Mouse (Mus musculus) embryonic facial prominence, embryonic 13.5 days (tissue): ENCODE data around the gene Nav1. TPM values are rescaled to one million over a fixed set of nuclear protein-coding genes. Genes with fewer than 3 reads are reported as not detected.

Experiments used
- ATAC-seq: fragments of 200-750 bp; cut with Nextera tagmentation; 2 replicates; pipeline ENCODE4 v1.8.0; 2017; ENCODE audit warnings: low read depth; ENCODE audit not compliant: insufficient number of reproducible peaks, insufficient read depth, low FRiP score, low TSS enrichment
- H3K27ac ChIP-seq: fragments of 300-500 bp; sonication (generic); 2 replicates; pipeline ENCODE4 v1.5.1; 2015; ENCODE audit warnings: moderate library complexity, mild to moderate bottlenecking, inconsistent platforms
- H3K27me3 ChIP-seq: fragments of 300-500 bp; sonication (generic); 2 replicates; pipeline ENCODE4 v1.6.1; 2015; ENCODE audit warnings: mild to moderate bottlenecking, inconsistent platforms
- H3K36me3 ChIP-seq: fragments of 300-500 bp; sonication (generic); 2 replicates; pipeline ENCODE4 v1.6.1; 2015; ENCODE audit warnings: mild to moderate bottlenecking, inconsistent platforms
- H3K4me1 ChIP-seq: fragments of 300-500 bp; sonication (generic); 2 replicates; pipeline ENCODE4 v1.6.1; 2015; ENCODE audit warnings: inconsistent platforms
- H3K4me2 ChIP-seq: fragments of 300-500 bp; sonication (generic); 2 replicates; pipeline ENCODE4 v1.6.1; 2015; ENCODE audit warnings: moderate library complexity, mild to moderate bottlenecking, inconsistent platforms
- H3K4me3 ChIP-seq: fragments of 300-500 bp; sonication (generic); 2 replicates; pipeline ENCODE4 v1.5.1; 2015; ENCODE audit warnings: mild to moderate bottlenecking, inconsistent platforms
- H3K9ac ChIP-seq: fragments of 300-500 bp; sonication (generic); 2 replicates; pipeline ENCODE4 v1.6.1; 2015; ENCODE audit warnings: mild to moderate bottlenecking, inconsistent platforms
- H3K9me3 ChIP-seq: fragments of 300-500 bp; sonication (generic); 2 replicates; pipeline ENCODE4 v1.6.1; 2016; ENCODE audit warnings: inconsistent platforms
- WGBS: fragments of 180-500 bp; shearing (Covaris S2); methylation state at CpG from one replicate; pipeline ENCODE4 v1.1.7; 2015; ENCODE audit warnings: mixed read lengths; 5-methylcytosine and 5-hydroxymethylcytosine counted together
- polyA plus RNA-seq: library from polyadenylated mRNA; unstranded; fragments of >200 nt; fragmentation: Nextera tagmentation; extraction: Ambion mirVana; gene quantifications from 2 replicates; pipeline ENCODE4 v1.2.1, GENCODE M21; 2015

Gene Nav1
- polyA plus RNA-seq, 1 experiment from 2014 or later, result 11.6 TPM

- no peak for ATAC-seq
- 78% methylated on average over 4 of the region's 4 CpGs for WGBS
- no peaks in the 10 kb centered on the region for H3K9me3 ChIP-seq
Observed at GRCm38 (mm10) chr1:135633478-135633877, 26.4 kb upstream of the Nav1 start.

GRCm38 (mm10) chr1:135632199-135632598, 25.1 kb upstream of the Nav1 start:
- Histone ChIP-seq H3K4me3 (no peak overlapping the region), H3K9me3 (no peaks in the 10 kb centered on the region), H3K4me2 (no peak overlapping the region), H3K27ac (no peak overlapping the region), H3K9ac (no peak overlapping the region), H3K4me1 (peaks cover 30% of the 10 kb centered on the region), H3K36me3 (no peaks in the 10 kb centered on the region), H3K27me3 (no peaks in the 10 kb centered on the region)
- WGBS, result 71% methylated on average over 1 of the region's 1 CpGs
- no peak for ATAC-seq

More at GRCm38 (mm10) chr1:135633478-135633877, 26.4 kb upstream of the Nav1 start:
- Histone ChIP-seq H3K36me3 (no peaks in the 10 kb centered on the region), H3K27me3 (no peaks in the 10 kb centered on the region), H3K4me3 (no peak overlapping the region), H3K9ac (no peak overlapping the region), H3K4me2 (no peak overlapping the region), H3K4me1 (peaks cover 30% of the 10 kb centered on the region), H3K27ac (no peak overlapping the region)

GRCm38 (mm10) chr1:135631515-135631914, 24.4 kb upstream of the Nav1 start:
- ATAC-seq, result no peak
- WGBS, result 42% methylated on average over 8 of the region's 8 CpGs
- H3K36me3 ChIP-seq, result no peaks in the 10 kb centered on the region
- no peak overlapping the region for H3K27ac ChIP-seq
- H3K9me3 ChIP-seq, result no peaks in the 10 kb centered on the region
- H3K27me3 ChIP-seq, result no peaks in the 10 kb centered on the region
- H3K4me3 ChIP-seq, result no peak overlapping the region
- no peak overlapping the region for H3K4me2 ChIP-seq
- H3K4me1 ChIP-seq, result peaks cover 29% of the 10 kb centered on the region
- no peak overlapping the region for H3K9ac ChIP-seq

- H3K4me2 ChIP-seq, result no peak overlapping the region
- H3K4me1 ChIP-seq, result peaks cover 13% of the 10 kb centered on the region
- no peak overlapping the region for H3K9ac ChIP-seq
- no peak for ATAC-seq
- no peak overlapping the region for H3K27ac ChIP-seq
- 75% methylated on average over 5 of the region's 5 CpGs for WGBS
- H3K27me3 ChIP-seq, result no peaks in the 10 kb centered on the region
- no peaks in the 10 kb centered on the region for H3K9me3 ChIP-seq
- H3K36me3 ChIP-seq, result no peaks in the 10 kb centered on the region
- no peak overlapping the region for H3K4me3 ChIP-seq
Observed at GRCm38 (mm10) chr1:135629846-135630245, 22.8 kb upstream of the Nav1 start.

- Histone ChIP-seq H3K27me3 (no peaks in the 10 kb centered on the region), H3K27ac (no peak overlapping the region), H3K4me2 (no peak overlapping the region), H3K36me3 (no peaks in the 10 kb centered on the region), H3K4me1 (peaks cover under 1% of the 10 kb centered on the region), H3K9me3 (no peaks in the 10 kb centered on the region), H3K9ac (no peak overlapping the region), H3K4me3 (no peak overlapping the region)
- 77% methylated on average over 6 of the region's 6 CpGs for WGBS
- no peak for ATAC-seq
Observed at GRCm38 (mm10) chr1:135626218-135626617, 19.1 kb upstream of the Nav1 start.

- H3K9me3 ChIP-seq, result no peaks in the 10 kb centered on the region
- no peak for ATAC-seq
- H3K27me3 ChIP-seq, result no peaks in the 10 kb centered on the region
- H3K36me3 ChIP-seq, result no peaks in the 10 kb centered on the region
- H3K9ac ChIP-seq, result no peak overlapping the region
- no peaks in the 10 kb centered on the region for H3K4me1 ChIP-seq
- H3K4me3 ChIP-seq, result no peak overlapping the region
- 29% methylated on average over 3 of the region's 3 CpGs for WGBS
- no peak overlapping the region for H3K4me2 ChIP-seq
- no peak overlapping the region for H3K27ac ChIP-seq
Observed at GRCm38 (mm10) chr1:135625741-135626140, 18.6 kb upstream of the Nav1 start.

GRCm38 (mm10) chr1:135624646-135625045, 17.6 kb upstream of the Nav1 start:
- no peak overlapping the region for H3K9ac ChIP-seq
- 64% methylated on average over 5 of the region's 5 CpGs for WGBS
- no peak overlapping the region for H3K4me3 ChIP-seq
- H3K36me3 ChIP-seq, result no peaks in the 10 kb centered on the region
- no peaks in the 10 kb centered on the region for H3K27me3 ChIP-seq
- no peak for ATAC-seq
- H3K4me2 ChIP-seq, result no peak overlapping the region
- no peaks in the 10 kb centered on the region for H3K9me3 ChIP-seq
- no peak overlapping the region for H3K27ac ChIP-seq
- peaks cover 3% of the 10 kb centered on the region; the same call in 1 of the 2 replicates for H3K4me1 ChIP-seq

- WGBS, result 87% methylated on average over 5 of the region's 5 CpGs
- H3K27ac ChIP-seq, result no peak overlapping the region
- no peak overlapping the region for H3K4me3 ChIP-seq
- ATAC-seq, result no peak
- H3K27me3 ChIP-seq, result no peaks in the 10 kb centered on the region
- H3K9me3 ChIP-seq, result no peaks in the 10 kb centered on the region
- no peaks in the 10 kb centered on the region for H3K36me3 ChIP-seq
- H3K4me2 ChIP-seq, result no peak overlapping the region
- H3K4me1 ChIP-seq, result peaks cover 3% of the 10 kb centered on the region; the same call in 1 of the 2 replicates
- no peak overlapping the region for H3K9ac ChIP-seq
Observed at GRCm38 (mm10) chr1:135623136-135623535, 16.0 kb upstream of the Nav1 start.

GRCm38 (mm10) chr1:135621307-135621706, 14.2 kb upstream of the Nav1 start:
- no peak overlapping the region for H3K27ac ChIP-seq
- no peak overlapping the region for H3K9ac ChIP-seq
- no peak overlapping the region for H3K4me3 ChIP-seq
- peaks cover 4% of the 10 kb centered on the region; the same call in 1 of the 2 replicates for H3K4me1 ChIP-seq
- H3K9me3 ChIP-seq, result no peaks in the 10 kb centered on the region
- 49% methylated on average over 3 of the region's 3 CpGs for WGBS
- H3K27me3 ChIP-seq, result no peaks in the 10 kb centered on the region
- ATAC-seq, result no peak
- no peaks in the 10 kb centered on the region for H3K36me3 ChIP-seq
- H3K4me2 ChIP-seq, result no peak overlapping the region

GRCm38 (mm10) chr1:135619932-135620391, 12.9 kb upstream of the Nav1 start:
- no peak for ATAC-seq
- Histone ChIP-seq H3K36me3 (no peaks in the 10 kb centered on the region), H3K27me3 (no peaks in the 10 kb centered on the region), H3K4me1 (peaks cover 7% of the 10 kb centered on the region; the same call in 1 of the 2 replicates), H3K9me3 (no peaks in the 10 kb centered on the region), H3K9ac (no peak overlapping the region), H3K27ac (no peak overlapping the region), H3K4me3 (no peak overlapping the region), H3K4me2 (no peak overlapping the region)
- WGBS, result 8% methylated on average over 7 of the region's 7 CpGs

- Histone ChIP-seq H3K4me2 (no peak overlapping the region), H3K36me3 (no peaks in the 10 kb centered on the region), H3K27ac (no peak overlapping the region), H3K4me1 (peaks cover 7% of the 10 kb centered on the region; the same call in 1 of the 2 replicates), H3K27me3 (no peaks in the 10 kb centered on the region), H3K9ac (no peak overlapping the region), H3K9me3 (no peaks in the 10 kb centered on the region), H3K4me3 (no peak overlapping the region)
- no peak for ATAC-seq
- WGBS, result 45% methylated on average over 7 of the region's 7 CpGs
Observed at GRCm38 (mm10) chr1:135619130-135619529, 12.0 kb upstream of the Nav1 start.

- Histone ChIP-seq H3K27ac (no peak overlapping the region), H3K4me3 (no peak overlapping the region), H3K27me3 (no peaks in the 10 kb centered on the region), H3K9me3 (no peaks in the 10 kb centered on the region), H3K4me2 (no peak overlapping the region), H3K9ac (no peak overlapping the region), H3K36me3 (no peaks in the 10 kb centered on the region), H3K4me1 (peaks cover 7% of the 10 kb centered on the region; the same call in 1 of the 2 replicates)
- WGBS, result 83% methylated on average over 3 of the region's 3 CpGs
- ATAC-seq, result no peak
Observed at GRCm38 (mm10) chr1:135617344-135617743, 10.2 kb upstream of the Nav1 start.
